Mouse (Mus musculus): Measurements from ENCODE around the gene Ism1.

The Ism1 gene

DNA sequence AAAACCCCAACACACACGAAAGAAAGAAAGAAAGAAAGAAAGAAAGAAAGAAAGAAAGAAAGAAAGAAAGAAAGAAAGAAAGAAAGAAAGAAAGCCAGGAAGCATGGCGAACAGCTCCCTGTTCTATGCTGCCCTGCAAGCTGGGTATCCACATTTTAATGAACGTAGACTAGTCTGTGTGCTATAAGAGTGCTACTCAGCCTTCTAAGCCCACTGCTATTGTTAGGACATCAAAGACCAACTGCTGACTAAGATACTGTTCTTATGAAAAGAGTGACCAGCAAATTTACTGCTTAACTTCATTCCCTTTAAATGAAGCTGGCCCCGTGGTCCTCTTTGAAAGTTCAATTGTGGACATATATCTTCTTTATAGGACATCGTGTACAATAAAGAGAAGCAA is 16.7 kb downstream of the Ism1 start:
- TF ChIP-seq GATA4 (IDR thresholded peaks at IDR 0.05; ENCODE audit: insufficient replicate concordance, low read length): no peak

DNA sequence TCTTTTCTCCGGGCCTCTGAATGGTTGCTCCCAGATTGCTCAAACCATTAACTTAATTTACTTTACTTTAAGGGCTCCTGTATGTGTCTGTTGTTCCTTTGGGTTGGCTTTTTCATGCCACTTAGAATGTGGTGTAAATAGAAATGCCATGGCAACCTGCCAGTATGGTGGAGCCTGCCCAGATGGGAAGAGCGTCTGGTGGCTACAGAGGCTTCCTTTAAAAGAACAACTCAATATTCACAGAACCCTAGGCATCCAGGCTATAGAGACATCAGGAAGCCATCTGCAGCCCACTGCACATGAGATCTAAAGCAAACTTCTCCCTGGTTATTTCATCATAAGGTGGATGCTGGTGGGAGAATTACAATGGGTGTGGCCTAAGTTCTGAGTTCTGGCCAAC is 18.6 kb downstream of the Ism1 start:
- no peak for TF ChIP-seq GATA4 (IDR thresholded peaks at IDR 0.05; ENCODE audit: insufficient replicate concordance, low read length)

DNA sequence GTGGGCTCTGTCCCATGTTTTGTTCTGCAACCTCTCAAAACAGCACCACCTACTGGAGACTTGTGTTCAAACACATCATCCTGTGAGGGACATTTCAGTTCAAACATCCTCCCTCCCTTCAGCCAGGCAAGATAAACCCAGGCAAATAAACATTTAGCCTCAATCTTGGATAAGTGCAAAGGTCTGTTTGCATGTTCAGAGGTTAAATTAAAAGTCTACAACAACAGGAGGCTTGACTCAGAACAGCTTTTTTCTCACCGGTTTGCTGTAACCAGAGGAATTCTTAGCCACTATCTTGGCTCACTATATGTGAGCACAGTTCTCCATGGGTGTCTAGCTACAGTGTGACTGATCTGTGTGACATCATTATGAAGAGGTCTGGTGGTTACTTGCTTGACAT is 22.6 kb downstream of the Ism1 start:
- no peak for TF ChIP-seq GATA4 (IDR thresholded peaks at IDR 0.05; ENCODE audit: insufficient replicate concordance, low read length)

DNA sequence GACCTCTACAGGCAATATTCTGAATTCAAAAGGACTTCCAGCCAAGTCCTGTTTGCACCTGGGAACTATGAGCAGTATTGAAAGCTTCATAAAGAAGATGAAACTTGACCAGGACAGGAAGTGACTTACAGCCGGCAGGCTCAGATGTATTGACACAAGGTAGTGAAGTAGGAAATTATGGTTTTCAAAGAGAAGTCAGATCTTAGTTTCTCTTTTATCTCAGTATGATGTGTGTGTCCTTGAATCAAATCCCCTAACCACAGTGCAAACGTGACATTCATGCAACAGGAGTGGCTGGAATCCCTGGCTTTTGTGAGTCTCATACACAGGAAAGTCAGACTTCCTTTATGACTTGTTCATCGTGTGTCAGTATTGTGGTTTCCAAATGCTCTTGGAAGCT is 27.0 kb downstream of the Ism1 start:
- TF ChIP-seq GATA4 (IDR thresholded peaks at IDR 0.05; ENCODE audit: insufficient replicate concordance, low read length): no peak

DNA sequence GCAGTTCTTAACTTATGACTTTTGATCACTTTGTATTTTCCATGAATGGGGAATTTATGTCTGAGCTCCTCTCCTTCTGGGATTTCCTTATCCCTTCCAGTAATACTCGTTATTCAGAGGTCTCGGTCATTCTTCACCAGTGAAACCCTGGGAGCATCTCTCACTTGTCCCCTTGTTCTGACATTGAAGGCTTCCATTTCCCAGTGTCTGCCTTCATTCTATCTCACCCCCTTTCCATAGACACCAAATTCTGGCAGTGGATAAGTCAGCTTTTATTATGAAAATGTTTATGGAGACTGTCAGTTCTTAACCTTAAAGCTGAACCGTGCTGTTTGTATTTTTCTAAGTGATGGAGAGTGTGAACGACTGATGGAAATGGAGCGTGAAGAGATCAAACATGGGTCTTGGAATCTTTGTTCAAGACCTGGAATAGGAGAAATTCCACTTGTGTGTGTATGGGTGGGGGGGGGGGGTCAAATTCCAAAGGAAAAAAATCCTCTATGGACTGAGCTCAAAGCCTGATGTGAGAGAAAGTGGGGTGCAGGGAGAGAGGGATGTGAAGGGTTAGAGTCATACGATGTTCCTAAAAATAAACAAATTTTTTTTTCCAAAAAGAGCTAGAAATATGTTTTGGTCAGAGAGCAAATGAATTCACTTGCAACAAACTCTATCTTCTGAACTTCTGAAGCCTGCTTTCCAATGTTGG is 30.4 kb downstream of the Ism1 start:
- no peak for TF ChIP-seq GATA4 (IDR thresholded peaks at IDR 0.05; ENCODE audit: insufficient replicate concordance, low read length)

DNA sequence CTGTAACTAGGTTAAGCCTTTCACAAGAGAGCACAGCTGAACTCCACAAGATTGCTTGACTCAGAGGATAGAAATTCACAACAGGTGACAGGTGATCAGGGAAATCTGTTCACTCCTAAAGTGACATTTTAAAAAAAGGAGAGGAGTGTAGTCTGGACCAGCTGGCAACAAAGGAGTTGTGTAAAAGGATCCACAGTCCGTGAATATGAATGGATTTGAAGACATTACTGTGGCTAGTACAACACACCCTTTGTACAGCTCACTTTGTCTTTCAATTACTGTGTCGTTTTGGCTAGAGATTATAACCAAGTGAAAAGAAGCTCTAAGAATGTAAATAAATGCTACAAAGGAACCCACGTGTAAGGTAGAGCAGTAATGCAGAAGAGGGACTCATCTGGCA is 33.7 kb downstream of the Ism1 start:
- no peak for TF ChIP-seq GATA4 (IDR thresholded peaks at IDR 0.05; ENCODE audit: insufficient replicate concordance, low read length)

DNA sequence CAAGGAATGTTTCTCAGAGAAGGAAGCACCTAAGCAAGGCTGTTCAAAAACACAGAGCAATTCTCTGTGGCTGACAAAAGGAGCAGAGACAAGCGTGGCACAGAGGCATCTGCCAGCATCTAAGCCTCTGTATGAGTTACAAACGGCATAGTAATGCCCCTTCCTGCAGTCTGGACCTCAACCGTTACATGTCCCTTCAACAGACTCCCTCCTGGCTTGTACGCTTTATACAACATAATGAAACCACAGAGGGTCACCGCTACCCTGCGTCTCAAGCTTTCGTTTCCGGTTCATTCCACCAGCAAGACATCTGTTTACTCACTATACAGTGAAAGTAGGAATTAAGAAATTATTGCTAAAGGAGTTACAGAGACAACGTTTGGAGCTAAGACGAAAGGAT is 34.1 kb downstream of the Ism1 start:
- no peak for TF ChIP-seq GATA4 (IDR thresholded peaks at IDR 0.05; ENCODE audit: insufficient replicate concordance, low read length)

DNA sequence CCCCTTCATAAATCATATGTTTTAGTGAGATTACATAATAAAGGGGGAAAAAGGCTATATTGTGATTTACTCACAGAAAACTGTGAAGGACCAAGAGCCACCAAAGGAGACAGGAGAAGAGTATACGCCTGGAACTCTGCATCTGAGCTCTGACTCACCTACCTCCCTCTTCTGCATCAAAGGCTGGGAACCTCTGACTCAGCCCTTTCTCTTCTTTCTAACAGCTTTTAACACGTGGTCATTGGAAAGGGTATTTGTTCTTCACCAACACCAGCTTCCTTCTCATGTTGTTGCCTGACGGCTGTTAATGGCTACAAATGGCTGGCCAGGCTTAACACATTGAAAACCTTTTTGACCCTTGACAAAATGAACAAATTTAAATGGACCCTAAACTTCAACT is 36.2 kb downstream of the Ism1 start:
- TF ChIP-seq GATA4 (IDR thresholded peaks at IDR 0.05; ENCODE audit: insufficient replicate concordance, low read length): no peak

DNA sequence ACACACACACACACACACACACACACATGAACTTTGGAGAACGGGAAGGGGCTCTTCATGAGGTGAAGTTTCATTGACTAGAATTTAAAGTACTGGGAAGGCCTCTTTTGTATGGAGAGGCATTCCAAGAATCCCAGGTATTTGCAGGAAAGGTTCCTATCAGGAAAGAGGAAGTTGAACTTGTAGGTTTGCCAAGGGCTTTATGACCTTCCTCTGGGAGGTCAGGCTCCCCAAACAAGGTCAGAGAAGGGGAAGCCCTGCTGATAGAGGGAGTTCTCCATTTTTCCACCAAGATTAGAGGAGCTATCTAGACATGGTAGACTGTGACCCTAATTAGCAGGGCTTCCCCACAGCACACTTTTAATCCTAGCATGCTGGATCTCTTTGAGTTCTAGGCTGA is 39.8 kb downstream of the Ism1 start:
- no peak for TF ChIP-seq GATA4 (IDR thresholded peaks at IDR 0.05; ENCODE audit: insufficient replicate concordance, low read length)

DNA sequence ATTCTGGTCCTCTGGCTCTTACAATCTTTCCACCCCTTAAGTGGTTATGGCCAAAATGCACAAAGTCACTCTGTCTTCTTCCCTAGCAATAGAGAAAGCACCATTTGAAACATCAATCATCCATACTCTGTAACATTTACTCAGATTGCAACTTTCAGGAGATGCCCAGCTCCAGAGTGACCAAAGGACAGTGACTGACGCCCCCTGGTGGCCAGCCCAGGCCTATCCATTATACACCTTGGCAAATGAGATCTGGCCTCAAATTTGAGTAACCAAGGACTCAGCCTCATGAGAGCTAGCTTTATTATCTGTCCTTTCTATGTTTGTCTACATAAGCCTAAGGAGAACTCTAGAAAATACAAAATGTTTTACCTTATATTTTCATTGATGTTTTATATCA is 44.7 kb downstream of the Ism1 start:
- no peak for TF ChIP-seq GATA4 (IDR thresholded peaks at IDR 0.05; ENCODE audit: insufficient replicate concordance, low read length)

DNA sequence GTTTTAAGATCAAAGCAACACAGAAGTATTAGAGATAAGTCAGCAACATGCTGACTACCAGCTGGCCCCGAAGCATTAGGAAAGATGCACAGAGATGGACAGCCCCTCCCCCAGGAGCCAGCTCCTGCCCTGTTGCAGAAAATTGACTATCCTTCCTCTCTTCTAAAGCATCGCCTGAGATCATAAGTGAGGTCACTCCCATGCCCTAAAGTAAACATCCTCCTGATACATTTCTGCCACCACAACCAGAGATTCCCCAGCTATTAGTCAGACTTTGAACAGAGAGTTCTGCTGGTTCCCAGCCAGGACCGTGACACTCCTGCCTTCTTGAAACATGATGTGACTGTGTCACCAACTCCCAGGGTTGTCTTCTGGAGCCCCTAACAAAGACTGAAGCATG is 45.3 kb downstream of the Ism1 start:
- TF ChIP-seq GATA4 (IDR thresholded peaks at IDR 0.05; ENCODE audit: insufficient replicate concordance, low read length): no peak

DNA sequence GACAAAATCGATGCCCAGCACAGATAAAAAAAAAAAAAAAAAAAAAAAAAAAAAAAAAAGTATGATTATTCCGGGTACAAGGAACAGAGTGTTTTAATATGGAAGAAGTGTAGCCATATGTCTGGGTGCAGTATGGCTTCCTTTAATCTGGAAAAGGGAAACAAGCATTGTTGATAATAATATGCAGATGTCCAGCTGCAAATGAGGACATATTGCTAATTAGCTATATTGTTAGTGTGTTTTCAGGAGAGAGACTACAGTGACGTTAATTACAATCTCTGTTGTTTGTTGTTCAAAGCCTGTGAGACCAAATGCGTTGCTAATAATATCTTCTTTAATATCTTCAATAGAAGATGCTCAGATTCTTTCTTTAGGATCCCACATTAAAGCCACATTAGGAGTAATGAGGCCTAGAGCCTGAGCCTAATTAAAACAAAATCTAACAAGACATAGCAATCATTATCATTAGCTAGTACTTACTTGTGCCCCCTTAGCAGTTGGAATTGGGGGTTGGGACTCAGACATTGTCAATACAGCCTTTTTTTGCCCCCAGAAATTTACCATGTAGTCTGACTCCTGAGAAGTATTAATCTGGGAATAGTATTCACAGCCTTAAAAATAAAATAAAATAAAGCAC is 46.3 kb downstream of the Ism1 start:
- no peak for TF ChIP-seq GATA4 (IDR thresholded peaks at IDR 0.05; ENCODE audit: insufficient replicate concordance, low read length)

DNA sequence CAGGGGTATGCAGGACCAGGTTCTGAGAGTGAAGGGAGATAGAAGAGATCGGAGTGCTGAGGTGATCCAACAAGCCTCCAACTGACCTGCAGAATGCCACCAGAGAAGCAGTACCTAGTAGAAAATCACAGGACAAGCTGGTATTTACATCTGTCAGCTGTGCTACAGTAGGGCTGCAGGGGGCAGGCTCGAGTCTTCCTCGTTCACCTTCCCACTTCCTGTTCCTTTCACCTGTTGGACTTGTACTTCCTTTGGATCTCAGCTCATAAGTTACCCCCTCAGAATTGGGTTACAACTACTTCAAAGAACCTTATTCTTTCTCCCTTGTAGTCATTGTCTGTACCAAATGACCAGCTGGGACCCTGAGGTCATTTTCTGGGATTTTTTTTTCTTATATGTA is 47.4 kb downstream of the Ism1 start:
- TF ChIP-seq GATA4 (IDR thresholded peaks at IDR 0.05; ENCODE audit: insufficient replicate concordance, low read length): no peak

DNA sequence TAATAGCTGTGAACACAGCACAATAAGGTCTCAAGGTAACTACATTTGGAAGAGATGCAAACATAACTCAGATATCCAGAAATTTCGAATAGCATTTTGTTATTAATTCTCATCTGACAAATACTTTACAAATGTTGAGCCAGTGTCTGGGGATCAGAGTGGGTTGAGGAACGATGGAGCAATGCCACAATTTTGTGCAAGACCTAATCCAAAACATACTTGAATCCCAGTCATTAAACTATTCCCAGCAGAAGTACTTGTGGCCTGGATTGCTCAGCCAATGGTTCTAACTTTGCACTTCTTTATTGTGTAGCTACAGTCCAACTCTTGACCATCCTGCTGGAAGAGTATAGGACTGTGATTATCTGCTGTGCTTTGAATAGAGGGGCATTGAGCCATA is 50.1 kb downstream of the Ism1 start:
- TF ChIP-seq GATA4 (IDR thresholded peaks at IDR 0.05; ENCODE audit: insufficient replicate concordance, low read length): no peak

DNA sequence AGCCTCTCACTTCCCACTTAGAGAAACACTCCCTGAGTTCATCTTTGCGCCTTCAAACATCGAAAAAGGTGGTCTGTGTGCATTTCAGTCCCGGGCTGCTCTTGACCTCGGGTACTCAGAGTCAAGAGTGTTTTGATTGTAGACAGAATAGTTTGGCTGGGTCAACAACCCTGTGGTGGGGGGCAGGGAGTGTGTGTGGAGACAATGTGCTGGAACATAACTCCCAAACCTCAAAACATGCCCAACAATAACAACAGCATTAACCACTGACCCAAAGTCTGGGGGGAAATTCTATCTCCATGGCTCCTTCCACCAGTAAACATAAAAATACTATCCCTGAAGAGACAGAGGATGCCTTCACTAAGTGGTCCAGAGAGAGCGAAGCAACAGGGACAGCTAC is 51.4 kb downstream of the Ism1 start:
- no peak for TF ChIP-seq GATA4 (IDR thresholded peaks at IDR 0.05; ENCODE audit: insufficient replicate concordance, low read length)

DNA sequence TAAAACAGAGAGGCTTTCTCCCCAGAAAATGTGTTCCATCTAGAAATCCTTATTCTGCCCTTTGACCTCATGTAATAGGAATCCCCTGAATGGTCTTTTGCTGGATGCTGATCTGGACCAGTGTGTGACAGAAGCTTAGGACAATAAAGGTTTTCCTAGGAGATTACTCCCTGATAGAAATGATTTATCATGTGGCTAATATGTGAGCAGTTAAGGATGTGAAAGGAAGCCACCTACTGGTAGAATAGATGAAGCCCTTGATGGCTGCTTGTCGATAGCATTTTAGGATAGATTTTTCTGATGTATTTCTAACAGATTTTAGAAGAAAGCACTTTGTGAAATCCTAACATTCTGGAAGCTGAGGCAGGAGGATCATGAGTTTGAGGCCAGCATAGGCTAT is 64.4 kb downstream of the Ism1 start:
- no peak for TF ChIP-seq GATA4 (IDR thresholded peaks at IDR 0.05; ENCODE audit: insufficient replicate concordance, low read length)

DNA sequence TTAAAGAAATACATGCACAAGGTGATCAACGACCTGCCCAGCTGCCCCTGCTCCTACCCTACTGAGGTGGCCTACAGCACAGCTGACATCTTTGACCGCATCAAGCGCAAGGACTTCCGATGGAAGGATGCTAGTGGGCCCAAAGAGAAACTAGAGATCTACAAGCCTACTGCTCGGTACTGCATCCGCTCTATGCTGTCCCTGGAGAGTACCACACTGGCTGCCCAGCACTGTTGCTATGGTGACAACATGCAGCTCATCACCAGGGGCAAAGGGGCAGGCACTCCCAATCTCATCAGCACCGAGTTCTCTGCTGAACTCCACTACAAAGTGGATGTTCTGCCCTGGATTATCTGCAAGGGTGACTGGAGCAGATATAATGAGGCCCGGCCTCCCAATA is 79.0 kb downstream of the Ism1 start:
- no peak for TF ChIP-seq GATA4 (IDR thresholded peaks at IDR 0.05; ENCODE audit: insufficient replicate concordance, low read length)
